Mouse (Mus musculus) layer of hippocampus, adult 9-10 months (tissue): Measurements from ENCODE around the gene Gm17949.

Source experiments
- DNase-seq: peaks from one replicate; pipeline ENCODE4 v3.0.0; 2022; ENCODE audit warnings: low spot score

Gm17949 gene

GRCm38 (mm10) chr17:56990115-56990746 lies 21.0 kb upstream of the Gm17949 start, which contains the start of gene Clpp:
Clpp (plus strand) TSS chr17:56990305.
- peak; percentile 87 for DNase-seq

GRCm38 (mm10) chr17:56990966-56991365 lies 20.3 kb upstream of the Gm17949 start:
- DNase-seq = no peak

GRCm38 (mm10) chr17:56995046-56995445 lies 16.2 kb upstream of the Gm17949 start:
- no peak for DNase-seq

- DNase-seq = no peak
Measured at GRCm38 (mm10) chr17:56996506-56996905, 14.8 kb upstream of the Gm17949 start.

- peak; percentile 95 for DNase-seq
Measured at GRCm38 (mm10) chr17:56997029-56997667, 14.1 kb upstream of the Gm17949 start, which contains the start of gene Alkbh7. Alkbh7 (plus strand) TSS chr17:56997339.

GRCm38 (mm10) chr17:56999414-56999813 lies 11.9 kb upstream of the Gm17949 start:
- no peak for DNase-seq

GRCm38 (mm10) chr17:56999968-57000609 lies 11.2 kb upstream of the Gm17949 start, which contains the start of gene Pspn:
Pspn (minus strand) TSS chr17:57000018.
- DNase-seq = no peak

- DNase-seq = no peak
Measured at GRCm38 (mm10) chr17:57001228-57001627, 10.0 kb upstream of the Gm17949 start.

- no peak for DNase-seq
Measured at GRCm38 (mm10) chr17:57003994-57004393, 7.3 kb upstream of the Gm17949 start.

GRCm38 (mm10) chr17:57007137-57007905 lies 3.9 kb upstream of the Gm17949 start:
- no peak for DNase-seq

- no peak for DNase-seq
Measured at GRCm38 (mm10) chr17:57010911-57011235, 396 bp upstream of the Gm17949 start.

- no peak for DNase-seq
Measured at GRCm38 (mm10) chr17:57012245-57012795, 1.1 kb downstream of the Gm17949 start.

- DNase-seq = no peak
Measured at GRCm38 (mm10) chr17:57019693-57020092, 8.4 kb downstream of the Gm17949 start.

GRCm38 (mm10) chr17:57020960-57021359 lies 9.7 kb downstream of the Gm17949 start:
- DNase-seq = no peak

- DNase-seq = no peak
Measured at GRCm38 (mm10) chr17:57027471-57027870, 16.2 kb downstream of the Gm17949 start.

- DNase-seq = no peak
Measured at GRCm38 (mm10) chr17:57029691-57030090, 18.4 kb downstream of the Gm17949 start.

- DNase-seq = no peak
Measured at GRCm38 (mm10) chr17:57030931-57031660, 19.8 kb downstream of the Gm17949 start, which contains the start of gene Khsrp. Khsrp (minus strand) TSS chr17:57031522.

- peak; percentile 100 for DNase-seq
Measured at GRCm38 (mm10) chr17:57031661-57032420, 20.6 kb downstream of the Gm17949 start.

- DNase-seq = no peak
Measured at GRCm38 (mm10) chr17:57032854-57033253, 21.6 kb downstream of the Gm17949 start.

- DNase-seq = no peak
Measured at GRCm38 (mm10) chr17:57038978-57039377, 27.7 kb downstream of the Gm17949 start.

- no peak for DNase-seq
Measured at GRCm38 (mm10) chr17:57041554-57041953, 30.3 kb downstream of the Gm17949 start, which contains the start of gene Slc25a41. Slc25a41 (minus strand) TSS chr17:57041654.
